Mouse (Mus musculus): ENCODE data around the gene Ssxa1.
"Not testable (repeated sequence)": the region's sequence is repeated elsewhere in the genome, so short reads cannot be mapped to it uniquely, and the experiment has no call there.

Gene Ssxa1

DNA sequence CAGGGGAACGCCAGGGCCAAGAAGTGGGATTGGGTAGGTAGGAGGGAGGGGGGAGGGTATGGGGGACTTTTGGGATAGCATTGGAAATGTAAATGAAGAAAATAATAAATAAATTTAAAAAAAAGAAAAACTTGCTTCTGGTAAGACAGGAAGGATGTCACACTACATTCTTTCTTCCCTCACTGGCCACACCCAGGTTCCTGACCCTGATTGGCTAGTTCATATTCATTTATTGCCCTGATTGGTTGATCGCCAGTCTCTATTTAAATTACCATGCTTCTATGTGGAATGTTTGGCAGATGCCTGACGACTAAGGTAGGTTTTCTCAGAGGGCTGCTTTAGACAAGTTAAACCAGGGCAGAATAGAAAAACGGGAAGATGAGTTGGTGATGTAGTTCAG lies at the start of gene Ssxa1:
Gene Ssxa1 (plus strand): TSS at position 301 of the 400 bp plus-strand sequence.
- no peak for DNase-seq (ENCODE audit: low read depth, low spot score)

DNA sequence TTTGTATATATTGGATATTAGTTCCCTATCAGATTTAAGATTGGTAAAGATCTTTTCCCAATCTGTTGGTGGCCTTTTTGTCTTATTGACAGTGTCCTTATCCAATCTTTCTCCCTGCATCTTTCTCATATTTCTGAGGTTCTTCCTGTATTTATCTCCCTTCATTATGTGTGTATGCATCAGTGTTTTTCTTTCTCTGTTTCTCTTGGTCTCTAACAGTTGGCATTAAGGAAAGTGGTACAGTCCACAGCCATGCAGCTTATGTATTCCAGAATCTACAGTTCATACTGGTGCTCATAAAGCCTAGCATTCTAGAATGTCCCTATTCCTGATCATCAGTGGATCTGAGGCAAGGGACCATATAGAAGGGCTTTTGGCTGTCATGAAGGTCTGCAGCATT lies 47.5 kb upstream of the Ssxa1 start, which contains the start of gene Spaca5:
Gene Spaca5 (plus strand): TSS at position 301 of the 400 bp plus-strand sequence.
- no peak for DNase-seq (ENCODE audit: low read depth, low spot score)

DNA sequence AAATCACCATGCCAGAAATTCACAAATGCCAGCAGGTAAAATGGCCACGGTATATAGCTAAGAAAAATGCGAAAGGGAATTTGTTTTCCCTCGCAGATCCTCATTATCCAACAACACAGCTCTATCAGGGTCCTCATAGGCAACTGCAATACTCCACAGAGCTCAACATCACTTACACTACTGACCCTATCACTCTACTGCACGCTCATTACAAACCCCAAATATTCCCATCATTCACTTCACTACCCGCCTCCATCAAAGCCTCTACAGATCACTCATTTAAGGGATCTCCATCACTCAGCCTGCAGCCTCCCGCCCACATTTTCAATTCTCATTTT lies 27.0 kb upstream of the Ssxa1 start:
- no peak for DNase-seq (ENCODE audit: low read depth, low spot score)

DNA sequence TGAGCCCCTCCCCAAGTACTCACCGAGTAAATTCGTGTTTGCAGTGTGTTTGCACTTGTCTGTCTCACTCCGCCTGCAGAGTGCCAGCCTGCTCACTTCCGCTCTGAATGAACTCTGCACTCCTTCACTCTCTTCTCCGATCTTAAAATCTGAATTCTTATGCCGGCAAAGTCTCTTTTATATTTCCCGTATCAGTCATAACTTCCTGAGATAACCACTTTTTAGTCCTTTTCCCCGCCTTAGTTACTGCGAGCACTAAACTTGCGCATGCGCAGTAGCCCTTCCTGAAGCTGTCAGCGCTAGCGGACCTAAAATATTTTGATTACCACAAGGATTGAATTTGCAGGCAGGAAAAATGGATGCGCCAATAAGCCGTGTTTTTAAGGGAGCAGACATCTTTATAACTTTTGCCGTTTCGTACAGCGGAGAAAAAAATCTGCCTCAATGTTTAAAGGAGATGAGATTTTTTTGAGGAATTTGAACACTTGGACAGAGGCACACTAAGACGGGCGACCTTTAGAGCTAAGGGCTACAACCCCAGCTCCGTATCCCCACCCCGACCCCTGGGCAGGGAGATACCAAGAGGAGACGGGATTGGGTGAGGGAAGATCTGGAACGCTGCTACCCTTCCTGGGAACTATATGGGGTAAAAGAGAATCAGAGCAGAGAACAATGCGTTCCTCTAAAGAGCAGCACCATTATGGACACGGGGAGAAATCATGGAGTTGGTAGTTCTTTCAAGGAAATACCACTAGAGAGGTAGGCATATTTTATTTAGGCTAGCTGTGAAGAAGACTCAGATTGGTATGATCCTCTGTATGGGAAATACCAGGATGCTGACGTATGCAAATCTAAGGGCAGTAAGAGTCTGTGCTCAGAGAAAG lies 26.4 kb upstream of the Ssxa1 start, which contains the start of gene Zfp300:
Gene Zfp300 (minus strand): TSS at position 545 of the 884 bp plus-strand sequence.
- peak; percentile 40 for DNase-seq (ENCODE audit: low read depth, low spot score)

DNA sequence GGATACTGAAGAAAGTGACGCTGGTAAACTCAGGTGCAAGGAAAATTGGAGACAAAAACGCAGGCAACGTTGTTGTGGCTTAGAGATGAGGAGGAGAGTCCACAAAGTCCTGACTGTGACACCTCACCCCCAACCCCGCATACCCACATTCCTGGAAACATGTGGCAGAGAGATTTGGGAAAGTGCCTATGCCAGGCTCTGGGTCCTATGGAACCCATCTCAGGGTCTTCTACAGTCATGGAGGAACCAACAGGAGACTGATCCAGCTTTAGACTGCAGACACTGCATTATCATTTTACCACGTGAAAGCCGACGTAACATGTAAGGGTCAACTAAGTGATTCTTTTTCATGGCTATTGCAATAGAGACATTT lies 25.8 kb upstream of the Ssxa1 start:
- DNase-seq (ENCODE audit: low read depth, low spot score) = no peak

DNA sequence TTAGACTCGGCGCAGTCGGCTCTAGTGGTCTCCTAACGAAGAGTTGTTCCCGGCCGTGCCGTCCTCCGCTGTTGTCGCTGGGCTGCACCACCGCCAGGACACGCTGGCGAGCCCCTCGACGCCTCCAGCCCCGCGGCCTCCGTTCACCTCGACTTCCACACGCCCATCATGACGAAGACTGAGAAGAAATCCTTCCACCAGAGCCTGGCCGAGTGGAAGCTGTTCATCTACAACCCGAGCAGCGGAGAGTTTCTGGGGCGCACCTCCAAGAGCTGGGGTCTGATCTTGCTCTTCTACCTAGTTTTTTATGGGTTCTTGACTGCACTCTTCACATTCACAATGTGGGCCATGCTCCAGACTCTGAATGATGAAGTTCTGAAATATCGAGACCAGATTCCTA lies 31.1 kb downstream of the Ssxa1 start:
- DNase-seq (ENCODE audit: low read depth, low spot score) = not testable (repeated sequence)
